Mouse (Mus musculus): ENCODE data around the gene Foxn3. TPM values are rescaled to one million over a fixed set of nuclear protein-coding genes. Genes with fewer than 3 reads are reported as not detected.
A peak's percentile ranks its signal among the peaks of the same experiment; 100 is the strongest.

The Foxn3 gene
- polyA plus RNA-seq, 1 experiment from 2014 or later = 68.8 TPM

GRCm38 (mm10) chr12:99360958-99361751 is 202.2 kb downstream of the Foxn3 start:
- no peak for DNase-seq (ENCODE audit: low spot score)
- H3K4me1 ChIP-seq = peaks cover 35% of the 10 kb centered on the region
- H3K27me3 ChIP-seq (ENCODE audit: low read depth, poor library complexity, severe bottlenecking) = no peaks in the 10 kb centered on the region
- H3K27ac ChIP-seq = no peak overlapping the region; the same call in 1 of the 2 replicates
- no peak overlapping the region for H3K4me3 ChIP-seq
- no peaks in the 10 kb centered on the region; the same call in 1 of the 2 replicates for H3K36me3 ChIP-seq
- H3K9me3 ChIP-seq (replicated peaks) = no peaks in the 10 kb centered on the region
- WGBS = 80% methylated on average over 8 of the region's 8 CpGs

GRCm38 (mm10) chr12:99358698-99359097 is 204.7 kb downstream of the Foxn3 start:
- WGBS = 89% methylated on average over 5 of the region's 5 CpGs

GRCm38 (mm10) chr12:99356660-99357059 is 206.7 kb downstream of the Foxn3 start:
- no peaks in the 10 kb centered on the region for H3K9me3 ChIP-seq (replicated peaks)
- H3K27ac ChIP-seq = no peak overlapping the region
- H3K36me3 ChIP-seq = no peaks in the 10 kb centered on the region
- DNase-seq (ENCODE audit: low spot score) = no peak
- H3K4me1 ChIP-seq = peaks cover 27% of the 10 kb centered on the region
- no peak overlapping the region for H3K4me3 ChIP-seq
- no peaks in the 10 kb centered on the region for H3K27me3 ChIP-seq (ENCODE audit: low read depth, poor library complexity, severe bottlenecking)
- WGBS = 94% methylated on average over 8 of the region's 8 CpGs

More at GRCm38 (mm10) chr12:99358698-99359097, 204.7 kb downstream of the Foxn3 start:
- Histone ChIP-seq H3K9me3 (replicated peaks) (no peaks in the 10 kb centered on the region), H3K4me1 (peaks cover 33% of the 10 kb centered on the region), H3K27me3 (ENCODE audit: low read depth, poor library complexity, severe bottlenecking) (no peaks in the 10 kb centered on the region), H3K4me3 (no peak overlapping the region), H3K27ac (no peak overlapping the region), H3K36me3 (no peaks in the 10 kb centered on the region)
- DNase-seq (ENCODE audit: low spot score) = no peak

GRCm38 (mm10) chr12:99353692-99354091 is 209.7 kb downstream of the Foxn3 start:
- no peak for DNase-seq (ENCODE audit: low spot score)
- WGBS = 92% methylated on average over 11 of the region's 11 CpGs
- Histone ChIP-seq H3K27ac (no peak overlapping the region), H3K27me3 (ENCODE audit: low read depth, poor library complexity, severe bottlenecking) (no peaks in the 10 kb centered on the region), H3K4me3 (no peak overlapping the region), H3K36me3 (no peaks in the 10 kb centered on the region), H3K4me1 (peaks cover 36% of the 10 kb centered on the region), H3K9me3 (replicated peaks) (no peaks in the 10 kb centered on the region)

- Histone ChIP-seq H3K4me3 (no peak overlapping the region), H3K9me3 (replicated peaks) (no peaks in the 10 kb centered on the region), H3K27me3 (ENCODE audit: low read depth, poor library complexity, severe bottlenecking) (no peaks in the 10 kb centered on the region), H3K4me1 (peaks cover 47% of the 10 kb centered on the region), H3K36me3 (no peaks in the 10 kb centered on the region), H3K27ac (no peak overlapping the region)
- no peak for DNase-seq (ENCODE audit: low spot score)
- WGBS = 95% methylated on average over 6 of the region's 6 CpGs
Observed at GRCm38 (mm10) chr12:99352583-99352982, 210.8 kb downstream of the Foxn3 start.

- no peak overlapping the region for H3K27ac ChIP-seq
- no peaks in the 10 kb centered on the region for H3K36me3 ChIP-seq
- WGBS = 77% methylated on average over 7 of the region's 7 CpGs
- H3K4me3 ChIP-seq = no peak overlapping the region
- no peaks in the 10 kb centered on the region for H3K27me3 ChIP-seq (ENCODE audit: low read depth, poor library complexity, severe bottlenecking)
- H3K9me3 ChIP-seq (replicated peaks) = no peaks in the 10 kb centered on the region
- DNase-seq (ENCODE audit: low spot score) = no peak
- H3K4me1 ChIP-seq = peaks cover 49% of the 10 kb centered on the region
Observed at GRCm38 (mm10) chr12:99352136-99352535, 211.2 kb downstream of the Foxn3 start.

GRCm38 (mm10) chr12:99351731-99352130 is 211.7 kb downstream of the Foxn3 start:
- Histone ChIP-seq H3K9me3 (replicated peaks) (no peaks in the 10 kb centered on the region), H3K36me3 (no peaks in the 10 kb centered on the region), H3K4me1 (peaks cover 53% of the 10 kb centered on the region), H3K4me3 (no peak overlapping the region), H3K27me3 (ENCODE audit: low read depth, poor library complexity, severe bottlenecking) (no peaks in the 10 kb centered on the region), H3K27ac (no peak overlapping the region)
- DNase-seq (ENCODE audit: low spot score) = no peak
- 46% methylated on average over 9 of the region's 9 CpGs for WGBS

GRCm38 (mm10) chr12:99349650-99349997 is 213.8 kb downstream of the Foxn3 start:
- peaks cover 72% of the 10 kb centered on the region for H3K4me1 ChIP-seq
- whole genome bisulfite sequencing = 88% methylated on average over 9 of the region's 9 CpGs

GRCm38 (mm10) chr12:99348940-99349649 is 214.3 kb downstream of the Foxn3 start:
- Histone ChIP-seq H3K27ac (peak overlapping the region; percentile 44; the same call in 1 of the 2 replicates), H3K4me3 (no peak overlapping the region), H3K36me3 (no peaks in the 10 kb centered on the region), H3K4me1 (peaks cover 78% of the 10 kb centered on the region), H3K9me3 (replicated peaks) (no peaks in the 10 kb centered on the region), H3K27me3 (ENCODE audit: low read depth, poor library complexity, severe bottlenecking) (no peaks in the 10 kb centered on the region)
- 83% methylated on average over 10 of the region's 10 CpGs for WGBS
- DNase-seq (ENCODE audit: low spot score) = no peak

More at GRCm38 (mm10) chr12:99349650-99349997, 213.8 kb downstream of the Foxn3 start:
- H3K27ac ChIP-seq = 0 out of 2 replicates have a peak overlapping the region, but pooled peaks have one; percentile 44
- no peaks in the 10 kb centered on the region for H3K9me3 ChIP-seq (replicated peaks)
- H3K4me3 ChIP-seq = no peak overlapping the region
- no peak for DNase-seq (ENCODE audit: low spot score)
- no peaks in the 10 kb centered on the region for H3K27me3 ChIP-seq (ENCODE audit: low read depth, poor library complexity, severe bottlenecking)
- H3K36me3 ChIP-seq = no peaks in the 10 kb centered on the region

- Histone ChIP-seq H3K27me3 (ENCODE audit: low read depth, poor library complexity, severe bottlenecking) (no peaks in the 10 kb centered on the region), H3K27ac (no peak overlapping the region), H3K36me3 (no peaks in the 10 kb centered on the region; the same call in 1 of the 2 replicates), H3K9me3 (replicated peaks) (no peaks in the 10 kb centered on the region), H3K4me3 (no peak overlapping the region), H3K4me1 (peaks cover 87% of the 10 kb centered on the region)
- DNase-seq (ENCODE audit: low spot score) = no peak
- 67% methylated on average over 3 of the region's 3 CpGs for WGBS
Observed at GRCm38 (mm10) chr12:99347512-99347911, 215.9 kb downstream of the Foxn3 start.

- WGBS = 70% methylated on average over 3 of the region's 3 CpGs
- Histone ChIP-seq H3K4me3 (no peak overlapping the region), H3K36me3 (no peaks in the 10 kb centered on the region; the same call in 1 of the 2 replicates), H3K27me3 (ENCODE audit: low read depth, poor library complexity, severe bottlenecking) (no peaks in the 10 kb centered on the region), H3K4me1 (peaks cover 87% of the 10 kb centered on the region), H3K9me3 (replicated peaks) (no peaks in the 10 kb centered on the region), H3K27ac (0 out of 2 replicates have a peak overlapping the region, but pooled peaks have one; percentile 28)
- no peak for DNase-seq (ENCODE audit: low spot score)
Observed at GRCm38 (mm10) chr12:99346982-99347381, 216.4 kb downstream of the Foxn3 start.

- no peak for DNase-seq (ENCODE audit: low spot score)
- H3K9me3 ChIP-seq (replicated peaks) = no peaks in the 10 kb centered on the region
- H3K36me3 ChIP-seq = peaks cover 9% of the 10 kb centered on the region
- WGBS = 75% methylated on average over 4 of the region's 4 CpGs
- no peaks in the 10 kb centered on the region for H3K27me3 ChIP-seq (ENCODE audit: low read depth, poor library complexity, severe bottlenecking)
- H3K27ac ChIP-seq = peak overlapping the region; percentile 23; the same call in 1 of the 2 replicates
- no peak overlapping the region for H3K4me3 ChIP-seq
- H3K4me1 ChIP-seq = peaks cover 87% of the 10 kb centered on the region
Observed at GRCm38 (mm10) chr12:99345323-99345722, 218.1 kb downstream of the Foxn3 start.

- Histone ChIP-seq H3K4me3 (no peak overlapping the region), H3K4me1 (peaks cover 88% of the 10 kb centered on the region), H3K27ac (0 out of 2 replicates have a peak overlapping the region, but pooled peaks have one; percentile 14), H3K36me3 (peaks cover 18% of the 10 kb centered on the region), H3K9me3 (replicated peaks) (no peaks in the 10 kb centered on the region), H3K27me3 (ENCODE audit: low read depth, poor library complexity, severe bottlenecking) (no peaks in the 10 kb centered on the region)
- WGBS = 95% methylated on average over 2 of the region's 2 CpGs
- DNase-seq (ENCODE audit: low spot score) = no peak
Observed at GRCm38 (mm10) chr12:99343378-99343777, 220.0 kb downstream of the Foxn3 start.

Measured in limb, embryonic 10.5 days (tissue).